Mouse (Mus musculus): ENCODE results near the gene Ipo4.

The Ipo4 gene

DNA sequence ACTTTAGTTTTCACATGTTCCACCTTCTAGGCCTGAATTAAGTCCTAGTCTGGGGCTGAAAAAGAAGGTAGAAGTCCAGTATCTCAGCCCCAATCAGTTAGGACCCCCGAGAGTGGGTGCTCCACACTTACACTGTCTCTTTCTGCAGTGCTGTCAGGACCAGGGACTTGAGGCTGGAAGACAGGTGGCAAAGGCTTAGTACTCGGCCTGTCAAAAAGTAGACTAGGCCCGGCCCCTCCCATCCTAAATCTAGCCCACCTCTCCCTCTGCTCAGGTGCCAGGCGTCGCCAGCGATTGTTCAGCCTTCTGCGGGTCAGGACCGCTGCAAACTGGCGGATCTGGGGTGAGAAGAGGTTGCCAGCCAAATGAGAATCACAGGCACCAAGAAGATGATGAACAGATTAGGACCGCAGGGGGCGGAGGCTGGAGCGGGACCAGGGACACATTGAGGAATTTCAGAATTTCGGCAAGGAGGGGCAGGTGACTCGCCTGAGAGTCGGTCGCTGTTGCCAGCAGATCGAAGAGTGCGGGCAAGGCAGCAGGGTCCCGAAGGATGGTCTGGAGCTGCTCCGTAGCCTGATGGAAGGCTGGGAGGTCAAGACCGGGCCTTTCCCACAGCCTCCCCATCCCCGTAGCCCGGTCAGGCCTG lies 759 bp downstream of the Ipo4 start:
- no peak for DNase-seq (ENCODE audit: low read depth, low spot score)

DNA sequence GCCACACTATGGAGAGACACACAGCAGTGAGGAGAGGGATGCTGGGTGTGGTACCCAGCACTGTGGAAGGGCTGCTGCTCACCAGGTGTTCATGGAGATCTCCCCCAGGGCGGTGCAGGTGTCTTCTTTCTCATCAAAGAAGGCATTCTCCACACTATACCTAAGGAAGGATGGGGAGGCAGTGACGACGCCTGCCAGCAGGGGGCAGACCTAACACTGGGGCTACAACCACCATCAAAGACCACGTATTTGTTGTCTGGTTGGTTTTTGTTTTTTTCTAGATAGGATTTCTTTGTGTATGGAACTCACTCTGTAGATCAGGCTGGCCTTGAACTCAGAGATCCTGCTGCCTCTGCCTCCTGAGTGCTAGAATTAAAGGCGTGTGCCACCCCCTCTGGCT lies 6.4 kb downstream of the Ipo4 start:
- no peak for DNase-seq (ENCODE audit: low read depth, low spot score)

DNA sequence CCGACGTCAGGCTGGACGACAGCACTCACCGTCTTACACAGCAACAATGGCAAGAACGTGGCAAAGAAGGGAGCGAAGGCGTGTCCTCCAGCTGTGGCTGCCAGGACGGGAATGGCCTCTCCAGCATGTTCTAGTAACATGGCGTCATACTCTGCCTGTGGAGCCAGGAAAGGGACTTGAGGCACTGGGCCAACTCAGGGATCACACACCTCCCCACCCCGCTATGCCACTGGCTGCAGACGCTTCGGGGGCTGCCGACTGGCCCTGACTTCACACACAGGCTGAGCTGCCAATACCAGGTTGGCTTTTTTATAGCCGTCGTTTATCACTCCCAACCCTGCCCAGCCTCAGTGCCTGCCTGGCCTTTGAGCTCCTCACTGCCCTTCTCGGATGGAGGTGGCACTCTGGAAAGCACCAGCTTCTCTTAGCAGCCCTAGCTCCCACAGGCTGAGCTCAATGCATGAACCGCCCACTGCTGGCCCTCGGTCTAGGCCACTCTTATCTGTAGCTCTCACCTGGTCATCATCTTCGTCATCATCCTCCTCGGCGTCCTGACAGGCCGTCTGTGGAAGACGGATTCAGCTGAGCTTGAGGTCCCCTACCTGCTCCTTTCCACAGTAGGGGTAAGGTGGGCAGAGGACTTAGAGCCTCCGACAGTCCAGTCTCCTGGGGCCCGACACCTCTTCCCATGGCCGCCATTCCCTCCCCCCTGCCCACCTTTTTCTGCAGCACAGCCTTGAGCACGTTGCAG lies 7.5 kb downstream of the Ipo4 start:
- DNase-seq (ENCODE audit: low read depth, low spot score), result no peak

DNA sequence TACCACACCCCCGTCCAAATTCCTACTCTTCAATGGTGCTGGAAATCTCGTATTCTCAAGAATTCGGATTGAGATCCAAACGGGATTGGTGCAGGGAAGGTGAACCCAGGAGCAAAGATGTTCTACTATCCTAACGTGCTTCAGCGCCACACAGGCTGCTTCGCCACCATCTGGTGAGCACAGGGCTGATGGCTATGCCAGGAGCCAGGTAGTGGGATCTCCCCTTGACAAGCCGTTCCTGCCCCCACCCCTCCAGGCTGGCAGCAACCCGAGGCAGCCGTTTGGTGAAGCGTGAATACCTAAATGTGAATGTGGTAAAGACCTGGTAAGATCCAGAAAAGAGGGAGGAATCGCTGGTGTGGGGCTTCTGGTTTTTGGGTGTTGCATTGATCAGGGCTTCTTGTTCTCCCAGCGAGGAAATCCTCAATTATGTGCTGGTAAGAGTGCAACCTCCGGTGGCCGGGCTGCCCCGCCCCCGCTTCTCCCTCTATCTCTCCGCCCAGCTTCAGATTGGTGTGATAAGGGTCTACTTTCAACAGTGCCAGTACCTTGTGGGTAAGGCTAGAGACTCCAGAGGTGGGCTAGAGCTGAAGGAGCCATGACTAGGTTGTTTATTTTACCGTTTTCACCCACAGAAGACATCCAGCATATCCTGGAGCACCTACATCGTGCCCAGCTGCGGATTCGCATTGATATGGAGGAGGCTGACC lies 17.1 kb downstream of the Ipo4 start:
- DNase-seq (ENCODE audit: low read depth, low spot score), result no peak

DNA sequence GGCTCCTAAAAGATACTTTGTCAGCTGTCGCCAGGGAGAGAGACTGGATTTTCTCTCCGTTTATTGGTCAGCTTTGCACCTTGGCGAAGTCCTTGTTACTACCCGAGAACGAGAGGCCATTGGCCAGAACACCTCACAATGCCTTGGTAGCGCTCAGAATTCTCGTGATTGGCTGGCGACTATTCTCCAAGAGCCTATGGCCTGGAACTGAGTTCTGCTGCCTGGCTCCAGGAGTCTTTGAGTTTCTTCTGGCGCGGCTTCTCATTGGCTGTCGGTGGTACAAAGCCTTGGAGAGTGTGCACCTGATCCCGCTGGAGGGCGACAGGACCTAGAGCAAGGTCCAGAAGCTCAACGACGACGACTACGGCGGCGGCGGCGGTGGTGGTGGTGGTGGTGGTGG lies 17.9 kb downstream of the Ipo4 start, which contains the start of gene Rec8:
Gene Rec8 (plus strand): TSS at position 216 of the 400 bp plus-strand sequence.
- peak; percentile 12 for DNase-seq (ENCODE audit: low read depth, low spot score)

DNA sequence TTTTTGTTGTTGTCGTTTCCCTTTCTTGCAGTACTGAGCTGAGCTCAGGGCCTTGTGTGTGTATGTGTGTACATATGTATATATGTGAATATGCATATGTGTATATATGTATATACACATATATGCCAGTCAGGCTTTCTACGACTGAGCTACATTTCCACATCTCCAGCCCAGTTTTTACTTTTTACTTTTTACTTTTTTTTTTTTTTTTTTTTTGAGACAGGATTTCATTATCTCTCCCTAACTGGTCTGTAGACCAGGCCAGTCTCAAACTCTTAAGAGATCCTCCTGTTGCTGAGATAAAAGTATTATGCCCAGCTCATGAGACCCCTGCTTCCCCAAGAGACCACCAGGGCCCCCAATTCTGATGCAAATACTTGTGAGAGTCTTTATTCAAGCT lies 18.9 kb downstream of the Ipo4 start:
- DNase-seq (ENCODE audit: low read depth, low spot score), result no peak

DNA sequence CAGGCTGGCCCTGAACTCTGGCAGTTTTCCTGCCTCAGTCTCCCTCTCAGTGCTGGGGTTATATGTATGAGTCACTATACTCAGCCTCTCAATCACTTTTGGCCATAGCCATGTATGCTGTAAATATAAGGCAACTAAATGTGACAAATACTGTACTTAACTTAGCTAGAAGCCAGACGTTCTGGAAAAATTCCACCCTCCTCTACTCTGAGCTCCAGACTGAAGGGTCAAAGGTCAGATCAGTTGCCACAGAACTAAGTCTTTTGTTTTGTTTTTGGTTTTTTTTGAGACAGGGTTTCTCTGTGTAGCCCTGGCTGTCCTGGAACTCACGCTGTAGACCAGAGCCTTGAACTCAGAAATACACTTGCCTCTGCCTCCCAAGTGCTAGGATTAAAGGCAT lies 19.9 kb downstream of the Ipo4 start:
- DNase-seq (ENCODE audit: low read depth, low spot score), result no peak

DNA sequence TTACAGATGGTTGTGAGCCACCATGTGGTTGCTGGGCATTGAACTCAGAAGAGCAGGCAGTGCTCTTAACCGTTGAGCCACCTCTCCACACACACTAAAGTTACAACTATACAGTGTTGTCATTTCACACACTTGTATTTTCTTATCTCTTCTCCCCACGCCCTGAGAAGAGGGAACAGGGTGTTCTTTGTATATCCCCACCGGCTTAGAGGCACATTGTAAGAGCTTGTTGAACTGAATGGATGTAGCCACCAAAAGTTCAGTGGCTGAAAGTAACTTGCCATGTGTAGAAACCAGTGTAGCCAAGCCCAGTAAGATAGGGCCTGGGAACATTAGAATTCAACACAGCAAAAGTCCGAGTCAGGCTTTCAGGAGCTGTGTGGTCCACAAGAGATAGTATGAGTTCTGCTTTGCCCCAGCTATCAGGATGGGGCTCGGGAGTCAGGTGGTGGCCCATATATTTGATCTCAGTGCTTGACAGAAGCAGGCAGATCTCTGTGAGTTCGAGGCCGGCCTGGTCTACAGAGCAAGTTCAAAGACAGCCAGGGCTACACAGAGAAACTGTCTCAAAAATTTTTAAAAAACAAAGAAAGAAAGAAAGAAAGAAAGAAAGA lies 21.1 kb downstream of the Ipo4 start:
- no peak for DNase-seq (ENCODE audit: low read depth, low spot score)

DNA sequence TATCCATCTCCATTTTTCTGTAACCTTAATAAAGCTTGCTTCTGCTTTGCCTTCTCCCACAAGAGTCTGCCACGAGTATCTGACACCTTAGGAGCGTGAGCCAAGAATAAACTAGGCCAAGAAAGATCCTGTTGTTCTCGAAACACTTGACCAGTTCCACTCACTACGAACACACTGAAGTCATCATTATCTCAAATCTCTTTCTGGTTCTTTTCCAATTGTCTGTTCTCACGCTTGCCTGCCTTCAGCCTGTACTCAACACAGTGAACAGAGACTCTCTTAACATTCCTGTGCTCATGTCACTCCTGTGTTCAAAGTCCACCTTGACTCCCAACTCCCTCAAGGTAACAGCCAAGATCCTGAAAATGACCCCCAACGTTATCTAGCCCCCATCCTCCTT lies 22.4 kb downstream of the Ipo4 start:
- DNase-seq (ENCODE audit: low read depth, low spot score), result no peak

DNA sequence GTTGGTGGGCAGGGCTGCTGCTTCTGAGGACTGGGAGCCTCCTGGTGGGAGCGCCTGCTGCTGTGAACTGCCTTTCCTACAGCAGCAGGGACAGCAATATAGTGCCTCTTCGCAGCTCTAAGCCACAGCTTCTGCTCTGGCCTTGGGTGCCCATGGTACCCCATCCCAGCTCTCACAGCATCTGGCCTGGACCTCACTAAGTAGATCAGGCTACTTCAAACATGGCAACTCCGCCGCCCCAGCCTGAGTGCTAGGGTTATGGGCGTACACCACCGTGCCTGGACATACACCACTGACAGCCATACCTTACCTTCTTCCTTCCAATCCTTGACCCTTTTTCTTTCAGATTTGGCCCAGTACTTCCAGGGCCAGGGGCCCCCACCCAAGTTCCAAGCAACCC lies 27.4 kb downstream of the Ipo4 start:
- DNase-seq (ENCODE audit: low read depth, low spot score), result no peak

DNA sequence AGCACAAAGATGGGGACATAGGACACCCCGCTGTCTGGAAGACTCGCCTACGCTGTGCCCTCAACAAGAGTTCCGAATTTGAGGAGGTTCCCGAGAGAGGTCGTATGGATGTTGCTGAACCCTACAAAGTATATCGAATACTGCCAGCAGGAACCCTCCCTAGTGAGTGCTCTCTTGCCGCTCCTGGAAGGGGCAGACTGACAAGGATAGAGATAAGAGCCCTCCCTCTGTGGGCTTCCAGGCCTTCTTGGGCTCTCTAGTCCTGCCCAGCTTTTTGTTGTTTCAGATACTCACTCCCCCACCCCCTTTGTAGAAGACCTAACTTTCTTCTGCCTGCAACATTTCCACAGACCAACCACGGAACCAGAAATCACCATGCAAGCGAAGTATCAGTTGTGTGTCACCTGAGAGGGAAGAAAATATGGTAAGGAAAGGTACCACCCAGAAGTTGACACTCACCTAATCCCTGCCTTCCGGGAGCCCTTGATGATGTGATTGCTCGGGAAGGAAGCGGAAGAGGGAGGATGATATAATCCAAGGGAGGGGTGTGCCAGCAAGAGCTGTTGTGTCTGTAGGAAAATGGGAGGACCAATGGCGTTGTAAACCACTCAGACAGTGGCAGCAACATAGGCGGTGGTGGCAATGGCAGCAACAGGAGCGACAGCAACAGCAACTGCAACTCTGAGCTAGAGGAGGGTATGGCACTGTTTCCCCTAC lies 29.9 kb downstream of the Ipo4 start:
- DNase-seq (ENCODE audit: low read depth, low spot score), result no peak

DNA sequence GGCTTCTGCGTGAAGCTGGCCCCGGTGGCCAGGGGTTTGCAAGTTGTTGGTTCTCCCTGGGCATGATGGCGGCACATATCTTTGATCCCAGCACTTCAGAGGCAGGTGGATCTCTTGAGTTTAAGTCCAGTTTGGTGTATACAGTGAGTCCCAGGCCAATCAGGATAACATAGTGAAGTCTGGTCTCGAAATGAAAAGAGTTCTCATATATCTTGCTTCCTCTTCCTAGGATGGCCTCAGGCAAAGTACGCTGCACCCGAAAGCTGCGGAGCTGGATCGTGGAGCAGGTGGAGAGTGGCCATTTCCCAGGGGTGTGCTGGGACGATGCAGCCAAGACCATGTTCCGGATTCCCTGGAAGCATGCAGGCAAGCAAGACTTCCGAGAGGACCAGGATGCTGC lies 30.9 kb downstream of the Ipo4 start:
- DNase-seq (ENCODE audit: low read depth, low spot score), result no peak

DNA sequence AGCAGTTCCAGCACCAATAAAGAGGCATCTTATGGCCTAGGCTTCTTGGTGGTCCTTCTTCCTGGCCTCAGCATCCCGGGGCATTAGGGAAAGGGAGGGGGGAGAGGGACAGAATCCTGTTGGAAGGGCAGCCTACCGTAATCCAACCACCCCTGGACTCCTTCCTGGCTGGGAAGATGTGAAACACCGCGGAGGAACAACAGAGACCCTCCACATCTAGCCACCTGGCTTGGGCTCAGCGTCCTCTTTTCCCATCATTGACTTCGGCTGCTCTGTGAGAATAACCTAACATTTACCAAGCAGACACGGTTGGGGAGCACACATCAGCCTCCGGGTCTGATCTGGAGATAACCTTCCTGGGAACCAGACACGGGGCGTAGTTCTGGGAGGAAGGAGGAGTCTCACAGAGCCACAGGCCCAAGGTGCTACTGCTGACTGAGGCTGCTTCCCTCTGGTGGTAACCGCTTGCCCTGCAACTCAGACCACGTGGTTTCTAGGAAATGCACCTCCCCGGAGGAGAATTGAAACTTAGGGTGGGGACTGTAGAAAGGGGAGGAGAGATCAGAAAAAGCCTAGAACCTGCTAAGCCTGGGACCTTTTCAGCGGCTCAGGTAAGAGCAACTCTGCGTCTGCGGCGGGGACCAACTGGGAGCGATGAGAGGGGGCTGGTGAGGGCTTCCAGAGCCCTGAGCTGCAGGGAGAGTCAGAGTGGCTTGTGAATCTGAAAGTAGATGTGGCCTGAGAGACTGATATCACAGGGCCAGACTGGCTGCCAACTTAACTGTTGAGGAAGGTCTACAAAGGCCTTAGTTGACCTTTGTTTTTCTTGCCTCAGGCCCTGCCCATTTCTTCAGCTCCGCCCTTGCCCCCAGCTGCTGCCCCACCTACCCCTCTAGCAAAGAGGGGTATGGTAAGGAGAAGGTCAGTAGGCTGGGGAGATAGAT lies 31.9 kb downstream of the Ipo4 start:
- DNase-seq (ENCODE audit: low read depth, low spot score), result peak; percentile 88

DNA sequence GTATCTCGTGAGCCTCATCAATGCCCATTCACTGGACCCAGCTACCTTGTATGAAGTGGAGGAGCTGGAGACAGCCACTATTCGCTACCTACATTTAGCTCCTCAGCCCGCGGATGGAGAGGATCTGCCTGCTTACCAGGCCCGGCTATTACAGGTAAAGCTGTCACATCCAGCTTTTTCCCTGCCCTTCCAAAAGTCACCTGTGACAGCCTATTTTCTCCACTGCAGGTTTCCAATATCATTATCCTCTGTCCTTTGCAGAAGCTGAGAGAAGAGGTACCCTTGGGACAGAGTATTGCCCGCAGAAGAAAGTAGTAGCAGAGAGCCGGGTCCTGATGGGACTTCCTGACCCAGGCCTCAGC lies 32.5 kb downstream of the Ipo4 start, which contains the start of gene Irf9:
Gene Irf9 (plus strand): TSS at position 301 of the 362 bp plus-strand sequence.
- DNase-seq (ENCODE audit: low read depth, low spot score), result no peak

DNA sequence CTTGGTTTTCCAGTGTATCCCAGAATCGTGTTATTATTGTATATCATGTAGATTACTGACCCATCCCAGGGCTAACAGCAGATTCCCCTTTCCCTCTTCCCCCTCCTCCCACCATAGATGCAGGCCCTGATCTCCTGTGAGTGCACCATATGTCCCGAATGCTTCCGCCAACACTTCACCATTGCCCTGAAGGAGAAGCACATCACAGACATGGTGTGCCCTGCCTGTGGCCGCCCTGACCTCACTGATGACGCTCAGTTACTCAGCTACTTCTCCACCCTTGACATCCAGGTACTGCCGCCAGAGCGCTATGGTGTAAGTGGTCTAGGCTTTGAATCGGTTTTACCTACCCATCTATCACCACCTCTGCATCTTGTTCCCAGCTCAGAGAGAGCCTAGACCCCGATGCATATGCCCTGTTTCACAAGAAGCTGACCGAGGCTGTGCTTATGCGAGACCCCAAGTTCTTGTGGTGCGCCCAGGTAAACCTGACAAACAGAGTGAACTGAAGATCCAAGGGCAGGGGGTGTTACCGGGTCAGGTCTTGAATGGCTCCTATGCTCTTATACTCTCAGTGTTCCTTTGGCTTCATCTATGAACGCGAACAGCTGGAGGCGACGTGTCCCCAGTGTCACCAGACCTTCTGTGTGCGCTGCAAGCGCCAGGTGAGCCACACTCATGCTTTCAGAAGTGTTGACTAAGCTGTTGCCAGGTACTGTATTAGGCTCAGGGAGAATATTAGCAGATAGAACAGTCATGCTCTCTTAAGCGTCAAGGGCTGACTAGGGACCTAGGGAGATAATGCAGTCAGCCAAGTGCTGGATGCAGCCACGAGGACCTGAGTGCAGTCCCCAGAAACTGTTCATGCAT lies 37.0 kb downstream of the Ipo4 start:
- DNase-seq (ENCODE audit: low read depth, low spot score), result no peak

DNA sequence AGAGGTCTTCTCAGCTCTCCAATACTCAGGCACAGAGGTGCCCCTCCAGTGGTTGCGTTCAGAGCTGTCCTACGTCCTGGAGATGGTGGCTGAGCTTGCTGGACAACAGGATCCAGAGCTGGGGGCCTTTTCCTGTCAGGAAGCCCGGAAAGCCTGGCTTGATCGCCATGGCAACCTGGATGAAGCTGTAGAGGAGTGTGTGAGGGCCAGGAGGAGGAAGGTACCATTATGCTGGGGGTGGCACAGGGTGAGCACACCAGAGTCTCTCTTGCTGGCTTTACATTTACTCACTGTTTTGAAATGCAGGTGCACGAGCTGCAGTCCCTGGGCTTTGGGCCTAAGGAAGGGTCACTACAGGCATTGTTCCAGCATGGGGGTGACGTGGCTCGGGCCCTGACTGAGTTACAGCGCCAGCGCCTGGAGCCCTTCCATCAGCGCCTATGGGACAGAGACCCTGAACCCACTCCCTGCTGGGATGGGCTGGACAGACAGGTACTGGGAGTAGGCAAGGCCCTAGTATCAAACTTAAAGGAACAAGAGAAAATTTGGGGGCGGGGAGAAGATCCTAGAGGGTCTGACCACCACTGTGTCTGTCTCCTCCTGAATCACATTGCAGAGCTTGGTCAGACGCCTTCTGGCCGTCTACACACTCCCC lies 39.6 kb downstream of the Ipo4 start:
- no peak for DNase-seq (ENCODE audit: low read depth, low spot score)

DNA sequence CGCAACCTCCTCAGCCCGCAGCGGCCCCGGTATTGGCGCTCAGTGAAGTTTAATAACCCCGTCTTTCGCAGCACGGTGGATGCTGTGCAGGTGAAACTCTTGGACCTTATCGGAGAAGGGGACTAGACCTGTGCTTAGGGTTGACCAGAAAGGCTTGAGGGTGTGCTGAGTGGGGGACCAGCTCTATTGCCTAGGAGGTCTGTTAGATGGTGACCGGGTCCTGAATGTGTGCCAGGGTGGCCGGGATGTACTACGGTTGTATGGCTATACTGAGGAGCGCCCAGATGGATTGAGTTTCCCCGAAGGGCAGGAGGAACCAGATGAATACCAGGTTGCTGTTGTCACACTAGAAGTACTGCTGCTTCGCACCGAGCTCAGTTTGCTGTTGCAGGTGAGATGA lies 43.5 kb downstream of the Ipo4 start:
- no peak for DNase-seq (ENCODE audit: low read depth, low spot score)

DNA sequence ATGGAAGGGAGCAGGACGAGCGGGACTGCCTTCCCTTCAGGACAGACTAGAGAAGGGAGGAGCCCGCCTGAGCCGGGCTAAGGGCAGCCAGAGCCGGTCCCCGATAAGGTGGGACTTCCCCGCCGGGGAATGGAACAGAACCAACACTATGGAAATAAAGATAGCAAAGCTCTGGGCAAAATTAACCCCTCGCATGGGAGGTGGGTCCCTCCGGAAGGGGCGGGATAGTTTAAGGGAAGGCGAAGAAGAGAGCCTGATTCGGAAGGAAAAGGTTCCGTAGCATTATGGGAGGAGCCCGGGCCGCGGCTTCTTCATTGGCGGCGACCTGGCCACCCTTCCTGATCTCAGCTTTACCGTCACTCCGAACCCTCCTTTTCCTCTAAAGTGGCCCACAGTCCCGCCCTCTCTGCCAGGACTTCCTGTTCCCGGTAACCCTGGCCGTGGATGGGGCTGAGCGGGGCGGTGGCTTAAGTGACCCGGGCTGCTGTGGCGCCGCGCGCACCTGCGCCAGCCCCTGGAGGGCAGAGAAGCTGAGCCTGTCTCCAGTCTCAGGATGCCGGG lies 44.3 kb downstream of the Ipo4 start, which contains the start of gene Rnf31:
Gene Rnf31 (plus strand): TSS at position 378 of the 561 bp plus-strand sequence.
- peak; percentile 92 for DNase-seq (ENCODE audit: low read depth, low spot score)

All from forelimb bud, embryonic 11.5 days (tissue).